Mouse (Mus musculus): ENCODE results near the gene Notch4.

The Notch4 gene

DNA sequence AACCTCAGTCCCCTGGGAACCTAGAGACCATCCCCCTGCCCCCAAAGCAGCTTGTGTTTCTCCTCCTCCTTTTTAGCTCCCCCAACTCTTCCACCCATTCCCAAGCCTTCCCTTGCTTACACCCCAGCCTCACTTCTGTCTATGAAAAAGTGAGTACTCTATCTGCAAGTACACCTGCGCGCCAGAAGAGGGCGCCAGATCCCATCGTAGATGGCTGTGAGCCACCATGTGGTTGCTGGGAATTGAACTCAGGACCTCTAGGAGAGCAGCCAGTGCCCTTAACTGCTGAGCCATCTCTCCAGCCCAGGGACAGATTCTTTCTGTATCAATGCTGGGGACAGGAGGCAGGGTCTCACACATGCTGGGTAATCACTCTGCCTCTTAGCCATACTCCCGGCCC, 7.8 kb downstream of the Notch4 start:
- no peak for DNase-seq (ENCODE audit: low spot score in 2 of 2)

DNA sequence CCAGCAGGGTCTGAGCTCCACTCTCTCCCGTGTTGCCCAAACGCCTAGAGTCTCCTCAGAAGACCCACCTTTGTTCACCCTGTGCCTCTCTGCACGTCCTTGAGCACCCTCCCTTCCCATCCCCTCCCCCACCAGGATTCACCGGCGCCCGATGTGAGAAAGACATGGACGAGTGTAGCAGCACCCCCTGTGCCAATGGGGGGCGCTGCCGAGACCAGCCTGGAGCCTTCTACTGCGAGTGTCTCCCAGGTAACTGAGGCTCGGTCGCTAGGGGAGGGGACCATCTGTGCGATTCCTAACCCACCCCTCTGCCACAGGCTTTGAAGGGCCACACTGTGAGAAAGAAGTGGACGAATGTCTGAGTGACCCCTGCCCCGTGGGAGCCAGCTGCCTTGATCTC, 8.3 kb downstream of the Notch4 start:
- DNase-seq (ENCODE audit: low spot score in 2 of 2): no peak

GRCm38 (mm10) chr17:34576577-34576976, 12.5 kb downstream of the Notch4 start:
- no peak for DNase-seq (ENCODE audit: low spot score in 2 of 2)

DNA sequence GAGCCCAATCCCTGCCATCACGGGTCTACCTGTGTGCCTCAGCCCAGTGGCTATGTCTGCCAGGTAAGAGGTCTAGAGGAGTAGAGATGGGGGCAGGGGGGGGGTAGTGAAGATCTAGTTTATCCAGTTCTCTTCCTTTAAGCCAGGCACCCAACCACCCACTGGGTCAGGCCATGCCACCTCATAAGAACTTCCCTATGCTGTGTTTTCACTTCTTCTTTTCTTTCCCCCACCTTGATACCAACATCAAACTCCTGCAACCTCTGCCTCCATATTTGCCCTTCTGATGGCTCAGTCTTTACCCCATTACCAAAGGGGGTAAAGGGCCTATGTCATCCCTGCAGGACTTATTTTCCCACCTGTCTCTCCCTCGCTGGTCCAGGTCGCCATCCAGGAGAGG, 14.0 kb downstream of the Notch4 start:
- DNase-seq (ENCODE audit: low spot score in 2 of 2): peak in 1 of 2 experiments; percentile 54

DNA sequence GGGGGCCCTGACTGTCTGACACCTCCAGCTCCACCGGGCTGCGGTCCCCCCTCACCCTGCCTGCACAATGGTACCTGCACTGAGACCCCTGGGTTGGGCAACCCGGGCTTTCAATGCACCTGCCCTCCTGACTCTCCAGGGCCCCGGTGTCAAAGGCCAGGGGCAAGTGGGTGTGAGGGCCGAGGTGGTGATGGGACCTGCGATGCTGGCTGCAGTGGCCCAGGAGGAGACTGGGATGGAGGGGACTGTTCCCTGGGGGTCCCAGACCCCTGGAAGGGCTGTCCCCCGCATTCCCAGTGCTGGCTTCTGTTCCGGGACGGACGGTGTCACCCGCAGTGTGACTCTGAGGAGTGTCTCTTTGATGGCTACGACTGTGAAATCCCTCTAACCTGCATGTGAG, 18.5 kb downstream of the Notch4 start:
- DNase-seq (ENCODE audit: low spot score in 2 of 2): no peak

- DNase-seq (ENCODE audit: low spot score in 2 of 2): no peak
Observed at GRCm38 (mm10) chr17:34583397-34583796, 19.3 kb downstream of the Notch4 start.

- no peak for DNase-seq (ENCODE audit: low spot score in 2 of 2)
Observed at GRCm38 (mm10) chr17:34583819-34584218, 19.8 kb downstream of the Notch4 start.

DNA sequence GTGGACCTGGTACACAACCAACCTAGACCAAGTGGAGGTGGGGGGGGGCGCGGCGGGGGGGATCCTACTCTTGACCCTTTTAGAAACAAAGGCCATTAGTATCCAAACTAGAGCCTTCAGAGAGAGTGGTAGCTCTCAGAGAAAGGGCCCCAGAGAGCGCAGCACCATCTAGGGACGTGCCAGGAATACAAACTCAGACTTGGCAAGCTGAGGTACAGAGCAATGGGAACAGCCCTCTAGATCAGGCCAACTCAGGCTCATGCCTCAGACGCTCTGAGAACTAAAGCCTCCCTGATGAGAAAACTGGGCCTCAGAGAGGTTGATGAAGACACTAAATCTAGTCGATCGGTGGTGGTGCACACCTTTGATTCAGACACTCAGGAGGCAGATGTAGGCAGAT, 21.1 kb downstream of the Notch4 start:
- DNase-seq (ENCODE audit: low spot score in 2 of 2): no peak

- DNase-seq (ENCODE audit: low spot score in 2 of 2): no peak
Observed at GRCm38 (mm10) chr17:34585877-34586771, 22.1 kb downstream of the Notch4 start.

- DNase-seq (ENCODE audit: low spot score in 2 of 2): peak; percentile 60 to 63
Observed at GRCm38 (mm10) chr17:34586796-34587422, 22.8 kb downstream of the Notch4 start.

GRCm38 (mm10) chr17:34587423-34587811, 23.3 kb downstream of the Notch4 start:
- peak; percentile 94 to 95 for DNase-seq (ENCODE audit: low spot score in 2 of 2)

GRCm38 (mm10) chr17:34587814-34588213, 23.7 kb downstream of the Notch4 start:
- DNase-seq (ENCODE audit: low spot score in 2 of 2): no peak

- DNase-seq (ENCODE audit: low spot score in 2 of 2): no peak
Observed at GRCm38 (mm10) chr17:34588767-34589166, 24.7 kb downstream of the Notch4 start.

GRCm38 (mm10) chr17:34589206-34589605, 25.1 kb downstream of the Notch4 start:
- no peak for DNase-seq (ENCODE audit: low spot score in 2 of 2)

GRCm38 (mm10) chr17:34589681-34590101, 25.6 kb downstream of the Notch4 start, which contains the start of gene Gpsm3:
Gpsm3 (plus strand) TSS chr17:34589806.
- DNase-seq (ENCODE audit: low spot score in 2 of 2): peak; percentile 60 to 61

DNA sequence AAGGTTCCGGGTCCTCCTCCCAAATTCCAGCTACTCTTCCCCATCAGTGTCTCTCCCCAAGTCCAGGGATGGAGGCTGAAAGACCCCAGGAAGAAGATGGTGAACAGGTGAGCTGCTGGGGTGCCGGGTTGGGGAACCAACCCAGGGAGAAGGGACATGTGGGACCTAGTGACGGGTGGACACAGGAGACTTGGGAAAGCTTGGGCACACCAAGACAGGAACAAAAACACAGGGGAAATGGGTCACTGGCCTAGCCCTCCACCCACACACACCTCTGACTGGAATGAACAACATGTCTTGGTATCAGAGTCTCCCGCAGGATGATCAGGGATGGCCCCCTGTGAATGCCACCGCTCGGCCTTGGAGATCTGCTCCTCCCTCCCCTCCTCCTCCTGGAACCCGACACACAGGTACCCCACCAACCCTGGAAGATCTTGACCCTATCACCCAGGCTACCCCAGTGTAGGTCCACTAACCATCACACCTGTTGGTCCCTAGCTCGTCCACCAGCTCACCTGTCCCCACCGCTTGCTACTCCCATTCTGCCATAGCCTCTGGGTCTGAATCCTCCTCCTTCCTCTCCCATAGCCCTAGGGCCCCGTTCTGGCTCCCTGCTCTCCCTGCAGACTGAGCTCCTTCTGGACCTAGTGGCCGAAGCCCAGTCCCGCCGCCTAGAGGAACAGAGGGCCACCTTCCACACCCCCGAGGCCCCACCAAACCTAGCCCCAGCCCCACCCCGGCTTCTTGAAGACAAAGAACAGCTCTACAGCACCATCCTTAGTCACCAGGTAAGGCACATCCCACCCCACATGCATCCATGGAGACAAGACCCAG, 26.3 kb downstream of the Notch4 start:
- no peak for DNase-seq (ENCODE audit: low spot score in 2 of 2)

GRCm38 (mm10) chr17:34591029-34591993, 27.2 kb downstream of the Notch4 start, which contains the start of gene Pbx2:
Pbx2 (plus strand) TSS chr17:34591266.
- DNase-seq (ENCODE audit: low spot score in 2 of 2): no peak

- peak; percentile 38 to 66 for DNase-seq (ENCODE audit: low spot score in 2 of 2)
Observed at GRCm38 (mm10) chr17:34591994-34592375, 27.9 kb downstream of the Notch4 start.

- no peak for DNase-seq (ENCODE audit: low spot score in 2 of 2)
Observed at GRCm38 (mm10) chr17:34592581-34593549, 28.8 kb downstream of the Notch4 start.

Data from natural killer cell, adult 2 months (primary cell).